Mouse (Mus musculus) forebrain, embryonic 16.5 days (tissue): ENCODE data around the gene Ddx52. TPM values are rescaled to one million over a fixed set of nuclear protein-coding genes. Genes with fewer than 3 reads are reported as not detected.

Experiments used
- ATAC-seq: fragments of 200-750 bp; cut with Nextera tagmentation; 2 replicates; pipeline ENCODE4 v1.8.0; 2017; ENCODE audit warnings: mild to moderate bottlenecking, moderate library complexity
- H3K27ac ChIP-seq: fragments of 300-500 bp; sonication (generic); 2 replicates; pipeline ENCODE4 v1.5.1; 2014; ENCODE audit warnings: low read length, control low read depth
- H3K27me3 ChIP-seq: fragments of 300-500 bp; sonication (generic); replicated peaks from 2 replicates; pipeline ENCODE4 v1.6.1; 2014; ENCODE audit warnings: low read length; ENCODE audit not compliant: control insufficient read depth, insufficient read depth
- H3K36me3 ChIP-seq: fragments of 300-500 bp; sonication (generic); 2 replicates; pipeline ENCODE4 v1.6.1; 2014; ENCODE audit not compliant: control insufficient read depth, insufficient read depth
- H3K4me1 ChIP-seq: fragments of 300-500 bp; sonication (generic); replicated peaks from 2 replicates; pipeline ENCODE4 v1.6.1; 2014; ENCODE audit warnings: low read length; ENCODE audit not compliant: control insufficient read depth, insufficient read depth
- H3K4me2 ChIP-seq: fragments of 300-500 bp; sonication (generic); 2 replicates; pipeline ENCODE4 v1.6.1; 2014; ENCODE audit warnings: mild to moderate bottlenecking, low read length, control low read depth
- H3K4me3 ChIP-seq: fragments of 300-500 bp; sonication (generic); replicated peaks from 2 replicates; pipeline ENCODE4 v1.5.1; 2014; ENCODE audit warnings: mild to moderate bottlenecking, low read length, control low read depth
- H3K9ac ChIP-seq: fragments of 300-500 bp; sonication (generic); replicated peaks from 2 replicates; pipeline ENCODE4 v1.6.1; 2014; ENCODE audit warnings: low read depth, low read length, control low read depth
- H3K9me3 ChIP-seq: fragments of 300-500 bp; sonication (generic); 2 replicates; pipeline ENCODE4 v1.6.1; 2016; ENCODE audit warnings: low read length; ENCODE audit not compliant: control insufficient read depth
- WGBS: fragments of 180-500 bp; shearing (Covaris S2); extraction: QIAGEN DNeasy Blood & Tissue Kit; methylation state at CpG from one replicate; pipeline ENCODE4 v1.1.7; 2014; 5-methylcytosine and 5-hydroxymethylcytosine counted together
- polyA plus RNA-seq: library from polyadenylated mRNA; unstranded; fragments of >200 nt; fragmentation: Nextera tagmentation; extraction: Ambion mirVana; gene quantifications from 2 replicates; pipeline ENCODE4 v1.2.1, GENCODE M21; 2015

Gene Ddx52
- polyA plus RNA-seq, 1 experiment from 2014 or later: 28.7 TPM

DNA sequence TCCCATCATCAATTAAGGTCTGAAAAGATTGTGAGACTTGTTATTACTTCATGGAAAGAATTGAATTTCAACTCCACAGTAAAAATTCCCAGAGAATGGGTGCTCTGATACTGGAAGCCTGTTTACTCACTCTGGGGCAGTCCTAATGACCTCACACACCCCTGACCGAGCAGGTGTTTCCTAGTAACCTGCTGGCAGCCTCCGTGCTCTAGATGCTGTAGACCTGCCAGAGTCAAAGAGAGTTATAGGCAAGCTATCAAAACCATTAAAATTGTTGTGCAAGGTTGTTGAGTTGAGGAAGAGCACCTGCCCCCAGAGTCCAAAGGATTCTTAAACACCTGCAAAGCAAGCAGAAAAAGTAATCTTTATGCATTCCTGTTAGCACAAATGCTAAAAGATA, 19.3 kb upstream of the Ddx52 start:
- WGBS: 71% methylated on average over 2 of the region's 2 CpGs
- Histone ChIP-seq H3K27me3 (no peaks in the 10 kb centered on the region), H3K27ac (no peak overlapping the region), H3K9ac (no peak overlapping the region), H3K4me2 (no peak overlapping the region), H3K36me3 (no peaks in the 10 kb centered on the region), H3K4me1 (no peaks in the 10 kb centered on the region), H3K4me3 (no peak overlapping the region), H3K9me3 (no peaks in the 10 kb centered on the region)
- no peak for ATAC-seq

DNA sequence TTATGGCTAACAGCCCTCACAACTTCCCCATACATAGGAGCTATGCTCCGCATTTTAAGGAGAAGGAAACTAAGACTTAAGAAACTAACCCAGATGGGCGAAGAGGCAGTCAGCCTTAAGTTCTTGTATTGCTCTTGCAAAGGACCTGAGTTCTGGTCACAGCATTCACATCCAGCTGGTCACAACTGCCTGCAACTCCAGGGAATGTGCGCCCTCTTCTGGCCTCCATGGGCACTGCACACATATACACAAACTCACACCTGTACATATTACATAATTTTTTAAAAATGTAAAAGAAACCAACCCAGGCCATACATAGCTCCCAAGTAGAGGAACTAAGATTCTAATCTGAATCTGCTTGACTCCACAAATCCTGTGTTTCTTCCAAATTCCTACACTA, 14.8 kb upstream of the Ddx52 start:
- no peak overlapping the region for H3K4me3 ChIP-seq
- no peak for ATAC-seq
- no peak overlapping the region for H3K4me2 ChIP-seq
- H3K9me3 ChIP-seq: no peaks in the 10 kb centered on the region
- no peaks in the 10 kb centered on the region for H3K4me1 ChIP-seq
- 62% methylated on average over 3 of the region's 3 CpGs for WGBS
- no peak overlapping the region for H3K27ac ChIP-seq
- no peak overlapping the region for H3K9ac ChIP-seq
- H3K27me3 ChIP-seq: no peaks in the 10 kb centered on the region
- no peaks in the 10 kb centered on the region for H3K36me3 ChIP-seq

DNA sequence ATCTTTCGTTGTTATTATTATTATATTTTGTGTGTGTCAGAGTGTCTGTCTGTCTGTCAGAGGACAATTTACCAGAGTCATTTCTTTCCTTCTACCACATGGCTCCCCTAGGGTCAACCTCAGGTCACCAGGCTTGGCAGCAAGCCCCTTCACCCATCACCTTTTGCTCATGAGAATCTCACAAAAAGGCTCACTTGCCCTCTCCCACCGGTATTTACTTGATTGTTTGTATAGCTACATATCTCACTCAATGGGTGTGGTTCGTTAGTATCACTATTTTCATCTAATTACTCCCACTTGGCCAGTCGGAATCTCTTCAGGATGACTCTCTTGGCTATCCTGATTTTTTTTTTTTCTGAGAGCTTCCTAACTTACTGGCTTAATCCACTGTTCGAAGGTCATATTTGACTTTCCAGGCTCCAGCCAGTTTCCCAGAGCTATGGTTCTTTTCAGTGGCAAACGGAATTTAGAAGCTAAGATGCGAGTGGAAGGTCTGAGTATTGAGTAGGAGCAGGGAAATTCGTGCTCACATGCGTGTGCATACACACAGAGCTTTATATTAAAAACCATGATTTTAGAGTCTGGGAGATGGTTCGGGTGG, 9.3 kb upstream of the Ddx52 start:
- H3K9me3 ChIP-seq: no peaks in the 10 kb centered on the region
- no peak overlapping the region for H3K4me3 ChIP-seq
- WGBS: 78% methylated on average over 10 of the region's 10 CpGs
- H3K27ac ChIP-seq: no peak overlapping the region
- H3K4me1 ChIP-seq: no peaks in the 10 kb centered on the region
- no peaks in the 10 kb centered on the region for H3K36me3 ChIP-seq
- H3K4me2 ChIP-seq: no peak overlapping the region
- no peak for ATAC-seq
- H3K9ac ChIP-seq: no peak overlapping the region
- no peaks in the 10 kb centered on the region for H3K27me3 ChIP-seq

DNA sequence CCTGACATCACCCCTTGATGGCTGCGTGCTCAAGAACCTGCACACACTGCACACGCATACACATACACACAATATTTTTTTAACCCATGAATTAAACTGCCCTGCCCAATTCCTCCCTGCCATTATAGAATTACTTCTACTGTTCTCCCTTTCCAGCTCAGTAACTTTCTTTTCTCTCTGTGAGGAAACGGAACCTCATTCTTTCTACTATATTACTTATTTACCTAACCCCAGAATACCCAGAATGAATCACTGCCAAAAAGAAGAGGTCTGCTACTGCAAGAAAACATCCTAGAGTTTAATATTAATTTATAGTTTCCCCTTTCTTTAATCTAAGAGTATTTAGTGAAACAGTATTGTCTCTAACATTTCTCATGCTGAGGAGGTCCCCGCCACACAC, 8.5 kb upstream of the Ddx52 start:
- ATAC-seq: no peak
- no peaks in the 10 kb centered on the region for H3K4me1 ChIP-seq
- H3K9me3 ChIP-seq: no peaks in the 10 kb centered on the region
- no peak overlapping the region for H3K9ac ChIP-seq
- no peak overlapping the region for H3K4me3 ChIP-seq
- H3K36me3 ChIP-seq: no peaks in the 10 kb centered on the region
- no peak overlapping the region for H3K27ac ChIP-seq
- 95% methylated on average over 4 of the region's 4 CpGs for WGBS
- no peaks in the 10 kb centered on the region for H3K27me3 ChIP-seq
- no peak overlapping the region for H3K4me2 ChIP-seq

DNA sequence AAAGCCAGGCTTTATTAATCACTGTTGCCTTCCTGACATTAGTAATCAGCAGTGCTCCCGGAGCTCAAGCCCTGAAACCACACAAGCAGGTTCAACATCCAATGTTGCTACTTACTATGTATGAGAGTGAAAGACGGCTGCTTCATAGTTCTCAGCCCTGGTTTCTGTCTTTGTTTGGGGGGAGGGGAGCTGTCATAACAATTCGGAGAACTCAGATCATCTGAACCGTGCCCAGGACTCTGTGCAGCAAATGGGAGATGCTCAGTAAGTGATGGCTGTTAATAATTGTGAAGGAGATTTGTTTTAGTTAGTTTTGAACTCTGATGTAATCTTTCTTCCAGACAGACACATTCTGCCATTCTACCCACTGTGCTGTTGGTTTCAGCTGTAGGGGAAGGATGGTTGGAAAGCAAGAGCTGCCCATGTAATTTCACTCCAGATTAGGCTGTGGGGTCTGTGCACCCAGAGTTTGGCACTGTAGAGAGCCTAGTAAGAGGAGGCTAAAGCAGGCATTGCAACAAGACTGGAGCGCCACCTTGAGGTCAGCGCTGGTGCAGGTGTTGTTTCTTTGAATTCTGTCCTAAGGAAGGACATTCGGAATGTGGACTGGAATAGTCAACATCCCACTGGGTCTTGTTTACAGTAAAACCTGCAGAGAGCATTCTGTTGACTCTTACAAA, 5.7 kb upstream of the Ddx52 start:
- Histone ChIP-seq H3K9ac (no peak overlapping the region), H3K36me3 (no peaks in the 10 kb centered on the region), H3K9me3 (no peaks in the 10 kb centered on the region), H3K4me3 (no peak overlapping the region), H3K4me1 (no peaks in the 10 kb centered on the region), H3K27ac (no peak overlapping the region), H3K27me3 (no peaks in the 10 kb centered on the region; the same call in 1 of the 2 replicates), H3K4me2 (no peak overlapping the region)
- 28% methylated on average over 7 of the region's 7 CpGs for WGBS
- ATAC-seq: no peak

DNA sequence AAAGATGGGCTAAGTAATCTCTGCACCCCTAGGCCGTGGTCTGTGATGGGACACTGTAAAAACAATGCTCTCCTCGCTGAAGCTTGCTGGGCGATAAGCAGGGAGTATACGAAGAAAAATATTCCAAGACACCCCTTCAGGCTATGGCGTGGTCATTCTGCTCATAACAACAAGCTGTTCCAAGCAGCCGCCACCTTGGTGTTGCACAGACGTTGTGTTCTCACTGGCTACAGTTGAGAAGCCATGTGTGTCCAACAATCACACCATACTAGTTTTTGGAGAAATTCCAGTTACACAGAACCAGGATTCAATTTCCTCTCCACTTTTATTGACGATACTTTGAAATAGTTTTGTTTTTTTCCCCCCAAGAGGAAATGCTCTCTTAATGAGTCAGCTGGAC, 3.3 kb upstream of the Ddx52 start:
- ATAC-seq: no peak
- H3K4me2 ChIP-seq: no peak overlapping the region
- no peak overlapping the region for H3K27ac ChIP-seq
- H3K4me1 ChIP-seq: peaks cover 8% of the 10 kb centered on the region
- H3K36me3 ChIP-seq: no peaks in the 10 kb centered on the region; the same call in 1 of the 2 replicates
- no peak overlapping the region for H3K9ac ChIP-seq
- H3K9me3 ChIP-seq: no peaks in the 10 kb centered on the region
- no peaks in the 10 kb centered on the region; the same call in 1 of the 2 replicates for H3K27me3 ChIP-seq
- 83% methylated on average over 8 of the region's 8 CpGs for WGBS
- H3K4me3 ChIP-seq: no peak overlapping the region

DNA sequence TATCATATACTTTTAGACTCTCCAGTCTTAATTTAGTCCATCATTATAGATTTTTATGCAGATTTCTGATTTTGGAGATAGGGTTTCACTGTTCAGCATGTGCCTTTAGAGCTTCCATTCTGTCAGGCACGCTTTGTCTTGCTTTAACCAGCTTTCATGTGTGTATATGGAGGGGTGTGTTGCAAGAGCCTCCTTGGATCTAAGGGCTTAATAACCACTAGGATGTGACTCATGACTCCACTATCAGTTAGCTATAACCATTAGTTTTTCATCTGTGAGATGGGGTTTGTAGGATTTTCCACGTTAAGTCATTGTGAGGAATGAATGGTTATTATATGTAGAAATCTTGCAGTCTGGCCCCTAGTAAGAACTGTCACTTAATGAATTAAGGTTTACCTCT, 15.0 kb downstream of the Ddx52 start:
- no peaks in the 10 kb centered on the region for H3K27me3 ChIP-seq
- no peak for ATAC-seq
- no peaks in the 10 kb centered on the region for H3K9me3 ChIP-seq
- H3K9ac ChIP-seq: no peak overlapping the region
- H3K27ac ChIP-seq: no peak overlapping the region
- peaks cover 38% of the 10 kb centered on the region for H3K36me3 ChIP-seq
- H3K4me2 ChIP-seq: no peak overlapping the region
- no peaks in the 10 kb centered on the region for H3K4me1 ChIP-seq
- H3K4me3 ChIP-seq: no peak overlapping the region
- 92% methylated on average over 2 of the region's 2 CpGs for WGBS

DNA sequence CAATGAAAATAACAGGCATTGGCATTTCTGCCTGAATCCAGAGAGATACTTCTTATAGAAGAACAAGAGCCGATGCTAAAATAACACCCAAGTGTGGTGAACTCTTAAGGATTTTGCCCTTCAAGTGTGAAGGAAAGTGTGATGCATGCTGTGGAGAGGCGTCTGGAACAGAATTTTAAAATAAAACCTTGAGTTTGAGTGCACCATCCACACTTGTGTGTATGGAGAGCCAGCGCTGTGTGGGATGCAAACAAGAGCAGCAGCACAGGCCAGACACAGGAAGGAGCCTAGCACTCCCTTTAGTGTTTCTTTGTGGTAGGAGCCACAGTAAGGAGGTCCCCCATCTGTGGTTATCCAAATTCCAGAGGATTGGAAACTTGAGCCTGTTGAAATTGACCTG, 20.1 kb downstream of the Ddx52 start:
- peaks cover 20% of the 10 kb centered on the region for H3K36me3 ChIP-seq
- H3K9me3 ChIP-seq: no peaks in the 10 kb centered on the region
- no peak overlapping the region for H3K9ac ChIP-seq
- H3K27me3 ChIP-seq: no peaks in the 10 kb centered on the region
- no peak overlapping the region for H3K27ac ChIP-seq
- peaks cover 21% of the 10 kb centered on the region for H3K4me1 ChIP-seq
- H3K4me2 ChIP-seq: no peak overlapping the region
- no peak overlapping the region for H3K4me3 ChIP-seq
- no peak for ATAC-seq
- 95% methylated on average over 3 of the region's 3 CpGs for WGBS

DNA sequence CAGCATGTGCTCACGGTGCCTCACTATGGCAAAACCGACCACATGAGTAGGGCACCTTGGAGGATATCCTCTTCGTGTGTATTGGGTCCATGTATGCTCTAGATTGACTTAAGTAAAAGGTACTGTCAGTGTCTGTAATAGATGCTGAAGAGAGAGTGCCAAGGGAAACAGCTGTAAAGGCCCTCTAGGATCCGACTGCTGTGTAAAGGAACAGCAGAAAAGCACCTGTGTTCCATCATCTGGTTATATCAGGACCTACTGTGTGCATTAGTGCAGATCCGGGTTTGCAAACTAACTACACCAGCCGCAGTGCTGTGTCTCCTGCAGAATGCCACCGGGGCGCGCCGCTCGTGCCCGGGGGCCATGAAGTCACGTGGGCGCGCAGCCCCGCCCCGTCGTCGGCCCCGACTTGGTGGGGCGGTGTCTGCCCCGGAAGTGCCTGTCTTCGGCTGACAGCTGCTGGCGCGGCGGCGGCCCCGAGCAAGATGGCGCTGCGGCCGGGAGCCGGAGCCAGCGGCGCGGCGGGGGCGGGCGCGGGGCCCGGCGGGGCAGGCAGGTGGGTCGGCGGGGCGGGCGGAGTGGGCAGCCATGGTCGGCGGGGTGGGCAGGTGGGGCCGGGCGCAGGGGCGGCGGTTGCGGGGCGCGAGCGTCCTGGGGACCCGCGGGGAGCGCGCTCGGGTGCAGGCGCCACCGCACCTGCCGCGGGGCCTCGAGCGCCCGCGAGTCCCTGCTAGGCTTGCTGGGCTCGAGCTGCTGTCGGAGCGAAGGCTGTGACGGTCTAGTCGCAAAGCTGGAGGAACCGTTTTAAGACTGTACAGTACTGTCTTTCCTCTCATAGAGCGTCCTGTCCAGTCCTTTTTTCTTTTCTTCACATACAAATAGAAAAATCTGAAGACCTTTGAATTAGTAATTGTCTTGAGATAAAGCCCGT, 22.4 kb downstream of the Ddx52 start, which contains the start of gene Synrg:
Synrg (plus strand) TSS at position 438 of the 931 bp plus-strand sequence.
- no peaks in the 10 kb centered on the region for H3K9me3 ChIP-seq
- H3K36me3 ChIP-seq: peaks cover 9% of the 10 kb centered on the region
- peaks cover 28% of the 10 kb centered on the region for H3K4me1 ChIP-seq
- peak within 1 kb of the TSS; percentile 63 for H3K4me2 ChIP-seq
- peak within 1 kb of the TSS; percentile 77 for H3K4me3 ChIP-seq
- peak within 1 kb of the TSS; percentile 87 for H3K27ac ChIP-seq
- peak within 1 kb of the TSS; percentile 90 for H3K9ac ChIP-seq
- WGBS: 2% methylated on average over 50 of the region's 76 CpGs
- peak; percentile 97 for ATAC-seq
- no peaks in the 10 kb centered on the region for H3K27me3 ChIP-seq
